Mouse (Mus musculus) liver, postnatal 0 days (tissue): ENCODE measurements at regions not wholly inside any gene's neighbourhood (a gene's known extent, or its start where the extent isn't known, plus 50 kb on each side); places are given as distances from the start of the nearest gene placed in this dataset.

Experiments used
- CTCF ChIP-seq: sonication (generic); IDR thresholded peaks from 2 replicates; pipeline ENCODE4 v1.5.1; 2016; ENCODE audit warnings: antibody characterized with exemption, low read depth
- EP300 ChIP-seq: IDR thresholded peaks from 2 replicates; pipeline ENCODE4 v1.6.1; 2016; ENCODE audit warnings: antibody characterized with exemption, low read depth, mild to moderate bottlenecking

- no peak for TF ChIP-seq CTCF
- no peak for TF ChIP-seq EP300
Observed at GRCm38 (mm10) chr15:37127681-37128080, 120.1 kb upstream of the Zfp706 start.
